Mouse (Mus musculus): ENCODE results near the gene Cmtm6. TPM values are rescaled to one million over a fixed set of nuclear protein-coding genes. Genes with fewer than 3 reads are reported as not detected.
A peak's percentile ranks its signal among the peaks of the same experiment; 100 is the strongest.

Cmtm6 gene
- 56.7 and 62.1 TPM in 2 replicates for polyA plus RNA-seq (2014; fragmentation: Nextera tagmentation; extraction: Ambion mirVana)

- WGBS: under 1% methylated on average over 53 of the region's 53 CpGs
- Histone ChIP-seq H3K36me3 (ENCODE audit: control insufficient read depth, insufficient read depth, low read length) (no peaks in the 10 kb centered on the region), H3K9ac (replicated peaks; ENCODE audit: low read depth, low read length) (peak within 1 kb of the TSS; percentile 75), H3K27ac (ENCODE audit: low read length) (peak within 1 kb of the TSS; percentile 84), H3K4me3 (ENCODE audit: low read depth, low read length) (peak within 1 kb of the TSS; percentile 72), H3K4me1 (ENCODE audit: control insufficient read depth, insufficient read depth, low read length) (peaks cover 15% of the 10 kb centered on the region), H3K9me3 (ENCODE audit: control insufficient read depth, low read depth, low read length) (no peaks in the 10 kb centered on the region), H3K4me2 (replicated peaks; ENCODE audit: low read depth, low read length) (peak within 1 kb of the TSS; percentile 46), H3K27me3 (ENCODE audit: control insufficient read depth, insufficient read depth, low read length) (no peaks in the 10 kb centered on the region)
- ATAC-seq (ENCODE audit: insufficient number of reproducible peaks, insufficient read depth, low FRiP score, low read depth): peak; percentile 90
These were observed at the start of gene Cmtm6 for GRCm38 (mm10) chr9:114731011-114731755. Gene Cmtm6, plus strand, starts transcription at chr9:114731116.

- WGBS: 87% methylated on average over 4 of the region's 4 CpGs
- H3K9ac ChIP-seq (replicated peaks; ENCODE audit: low read depth, low read length): no peak overlapping the region
These were observed 48.7 kb upstream of the Cmtm6 start for GRCm38 (mm10) chr9:114682193-114682592.

GRCm38 (mm10) chr9:114686245-114686644 is 44.7 kb upstream of the Cmtm6 start:
- H3K27ac ChIP-seq (ENCODE audit: low read length): no peak overlapping the region
- ATAC-seq (ENCODE audit: insufficient number of reproducible peaks, insufficient read depth, low FRiP score, low read depth): no peak
- WGBS: 73% methylated on average over 7 of the region's 7 CpGs

More at GRCm38 (mm10) chr9:114682193-114682592, 48.7 kb upstream of the Cmtm6 start:
- Histone ChIP-seq H3K9me3 (ENCODE audit: control insufficient read depth, low read depth, low read length) (no peaks in the 10 kb centered on the region), H3K4me3 (ENCODE audit: low read depth, low read length) (no peak overlapping the region), H3K4me1 (ENCODE audit: control insufficient read depth, insufficient read depth, low read length) (no peaks in the 10 kb centered on the region), H3K27me3 (ENCODE audit: control insufficient read depth, insufficient read depth, low read length) (no peaks in the 10 kb centered on the region), H3K4me2 (replicated peaks; ENCODE audit: low read depth, low read length) (no peak overlapping the region), H3K36me3 (ENCODE audit: control insufficient read depth, insufficient read depth, low read length) (no peaks in the 10 kb centered on the region), H3K27ac (ENCODE audit: low read length) (no peak overlapping the region)
- ATAC-seq (ENCODE audit: insufficient number of reproducible peaks, insufficient read depth, low FRiP score, low read depth): no peak

GRCm38 (mm10) chr9:114687639-114688038 is 43.3 kb upstream of the Cmtm6 start:
- H3K4me1 ChIP-seq (ENCODE audit: control insufficient read depth, insufficient read depth, low read length): peaks cover 11% of the 10 kb centered on the region; the same call in 1 of the 2 replicates
- H3K4me2 ChIP-seq (replicated peaks; ENCODE audit: low read depth, low read length): peak overlapping the region; percentile 68
- ATAC-seq (ENCODE audit: insufficient number of reproducible peaks, insufficient read depth, low FRiP score, low read depth): no peak
- peak overlapping the region; percentile 58; the same call in 1 of the 2 replicates for H3K9ac ChIP-seq (replicated peaks; ENCODE audit: low read depth, low read length)
- H3K4me3 ChIP-seq (ENCODE audit: low read depth, low read length): peak overlapping the region; percentile 91; the same call in 1 of the 2 replicates
- H3K9me3 ChIP-seq (ENCODE audit: control insufficient read depth, low read depth, low read length): no peaks in the 10 kb centered on the region
- H3K27ac ChIP-seq (ENCODE audit: low read length): no peak overlapping the region
- 75% methylated on average over 13 of the region's 13 CpGs for WGBS
- no peaks in the 10 kb centered on the region for H3K27me3 ChIP-seq (ENCODE audit: control insufficient read depth, insufficient read depth, low read length)
- peaks cover 4% of the 10 kb centered on the region; the same call in 1 of the 2 replicates for H3K36me3 ChIP-seq (ENCODE audit: control insufficient read depth, insufficient read depth, low read length)

More at GRCm38 (mm10) chr9:114686245-114686644, 44.7 kb upstream of the Cmtm6 start:
- H3K36me3 ChIP-seq (ENCODE audit: control insufficient read depth, insufficient read depth, low read length): no peaks in the 10 kb centered on the region
- peaks cover 11% of the 10 kb centered on the region; the same call in 1 of the 2 replicates for H3K4me1 ChIP-seq (ENCODE audit: control insufficient read depth, insufficient read depth, low read length)
- H3K9ac ChIP-seq (replicated peaks; ENCODE audit: low read depth, low read length): no peak overlapping the region
- no peaks in the 10 kb centered on the region for H3K27me3 ChIP-seq (ENCODE audit: control insufficient read depth, insufficient read depth, low read length)
- no peak overlapping the region for H3K4me3 ChIP-seq (ENCODE audit: low read depth, low read length)
- H3K9me3 ChIP-seq (ENCODE audit: control insufficient read depth, low read depth, low read length): no peaks in the 10 kb centered on the region
- H3K4me2 ChIP-seq (replicated peaks; ENCODE audit: low read depth, low read length): no peak overlapping the region

GRCm38 (mm10) chr9:114688252-114688952 is 42.5 kb upstream of the Cmtm6 start, which contains the start of gene Dync1li1:
Gene Dync1li1, plus strand, starts transcription at chr9:114688790.
- peak within 1 kb of the TSS; percentile 91 for H3K4me3 ChIP-seq (ENCODE audit: low read depth, low read length)
- H3K4me1 ChIP-seq (ENCODE audit: control insufficient read depth, insufficient read depth, low read length): peaks cover 11% of the 10 kb centered on the region; the same call in 1 of the 2 replicates
- ATAC-seq (ENCODE audit: insufficient number of reproducible peaks, insufficient read depth, low FRiP score, low read depth): peak; percentile 95
- peak within 1 kb of the TSS; percentile 93 for H3K27ac ChIP-seq (ENCODE audit: low read length)
- H3K4me2 ChIP-seq (replicated peaks; ENCODE audit: low read depth, low read length): peak within 1 kb of the TSS; percentile 91
- peak within 1 kb of the TSS; percentile 81 for H3K9ac ChIP-seq (replicated peaks; ENCODE audit: low read depth, low read length)
- no peaks in the 10 kb centered on the region for H3K9me3 ChIP-seq (ENCODE audit: control insufficient read depth, low read depth, low read length)
- no peaks in the 10 kb centered on the region for H3K27me3 ChIP-seq (ENCODE audit: control insufficient read depth, insufficient read depth, low read length)
- under 1% methylated on average over 57 of the region's 57 CpGs for WGBS
- peaks cover 8% of the 10 kb centered on the region; the same call in 1 of the 2 replicates for H3K36me3 ChIP-seq (ENCODE audit: control insufficient read depth, insufficient read depth, low read length)

GRCm38 (mm10) chr9:114688953-114689407 is 41.9 kb upstream of the Cmtm6 start:
- H3K36me3 ChIP-seq (ENCODE audit: control insufficient read depth, insufficient read depth, low read length): peaks cover 8% of the 10 kb centered on the region; the same call in 1 of the 2 replicates
- H3K4me3 ChIP-seq (ENCODE audit: low read depth, low read length): peak overlapping the region; percentile 91
- WGBS: under 1% methylated on average over 48 of the region's 50 CpGs
- H3K9me3 ChIP-seq (ENCODE audit: control insufficient read depth, low read depth, low read length): no peaks in the 10 kb centered on the region
- peaks cover 11% of the 10 kb centered on the region; the same call in 1 of the 2 replicates for H3K4me1 ChIP-seq (ENCODE audit: control insufficient read depth, insufficient read depth, low read length)
- no peaks in the 10 kb centered on the region for H3K27me3 ChIP-seq (ENCODE audit: control insufficient read depth, insufficient read depth, low read length)
- H3K4me2 ChIP-seq (replicated peaks; ENCODE audit: low read depth, low read length): peak overlapping the region; percentile 91
- peak overlapping the region; percentile 93 for H3K27ac ChIP-seq (ENCODE audit: low read length)
- peak overlapping the region; percentile 81 for H3K9ac ChIP-seq (replicated peaks; ENCODE audit: low read depth, low read length)
- ATAC-seq (ENCODE audit: insufficient number of reproducible peaks, insufficient read depth, low FRiP score, low read depth): peak; percentile 51

- Histone ChIP-seq H3K4me3 (ENCODE audit: low read depth, low read length) (peak overlapping the region; percentile 91), H3K4me1 (ENCODE audit: control insufficient read depth, insufficient read depth, low read length) (peaks cover 11% of the 10 kb centered on the region; the same call in 1 of the 2 replicates), H3K27me3 (ENCODE audit: control insufficient read depth, insufficient read depth, low read length) (no peaks in the 10 kb centered on the region), H3K27ac (ENCODE audit: low read length) (no peak overlapping the region), H3K4me2 (replicated peaks; ENCODE audit: low read depth, low read length) (peak overlapping the region; percentile 91), H3K36me3 (ENCODE audit: control insufficient read depth, insufficient read depth, low read length) (peaks cover 8% of the 10 kb centered on the region; the same call in 1 of the 2 replicates), H3K9ac (replicated peaks; ENCODE audit: low read depth, low read length) (0 out of 2 replicates have a peak overlapping the region, but pooled peaks have one; percentile 6), H3K9me3 (ENCODE audit: control insufficient read depth, low read depth, low read length) (no peaks in the 10 kb centered on the region)
- 11% methylated on average over 10 of the region's 10 CpGs for WGBS
- no peak for ATAC-seq (ENCODE audit: insufficient number of reproducible peaks, insufficient read depth, low FRiP score, low read depth)
These were observed 40.8 kb upstream of the Cmtm6 start for GRCm38 (mm10) chr9:114690119-114690601.

- Histone ChIP-seq H3K4me1 (ENCODE audit: control insufficient read depth, insufficient read depth, low read length) (peaks cover 11% of the 10 kb centered on the region; the same call in 1 of the 2 replicates), H3K36me3 (ENCODE audit: control insufficient read depth, insufficient read depth, low read length) (peaks cover 8% of the 10 kb centered on the region; the same call in 1 of the 2 replicates), H3K4me2 (replicated peaks; ENCODE audit: low read depth, low read length) (no peak overlapping the region), H3K4me3 (ENCODE audit: low read depth, low read length) (no peak overlapping the region), H3K9ac (replicated peaks; ENCODE audit: low read depth, low read length) (no peak overlapping the region), H3K27ac (ENCODE audit: low read length) (no peak overlapping the region), H3K9me3 (ENCODE audit: control insufficient read depth, low read depth, low read length) (no peaks in the 10 kb centered on the region), H3K27me3 (ENCODE audit: control insufficient read depth, insufficient read depth, low read length) (no peaks in the 10 kb centered on the region)
- no peak for ATAC-seq (ENCODE audit: insufficient number of reproducible peaks, insufficient read depth, low FRiP score, low read depth)
These were observed 39.8 kb upstream of the Cmtm6 start for GRCm38 (mm10) chr9:114691112-114691511.

Data from stomach, embryonic 14.5 days (tissue).